Mouse (Mus musculus) T-cell, adult 2 months (primary cell): ENCODE measurements around the gene Chmp6.

ENCODE experiments used
- DNase-seq: peaks from one replicate; pipeline ENCODE4 v3.0.0; 2022; ENCODE audit warnings: low spot score

Gene Chmp6

DNA sequence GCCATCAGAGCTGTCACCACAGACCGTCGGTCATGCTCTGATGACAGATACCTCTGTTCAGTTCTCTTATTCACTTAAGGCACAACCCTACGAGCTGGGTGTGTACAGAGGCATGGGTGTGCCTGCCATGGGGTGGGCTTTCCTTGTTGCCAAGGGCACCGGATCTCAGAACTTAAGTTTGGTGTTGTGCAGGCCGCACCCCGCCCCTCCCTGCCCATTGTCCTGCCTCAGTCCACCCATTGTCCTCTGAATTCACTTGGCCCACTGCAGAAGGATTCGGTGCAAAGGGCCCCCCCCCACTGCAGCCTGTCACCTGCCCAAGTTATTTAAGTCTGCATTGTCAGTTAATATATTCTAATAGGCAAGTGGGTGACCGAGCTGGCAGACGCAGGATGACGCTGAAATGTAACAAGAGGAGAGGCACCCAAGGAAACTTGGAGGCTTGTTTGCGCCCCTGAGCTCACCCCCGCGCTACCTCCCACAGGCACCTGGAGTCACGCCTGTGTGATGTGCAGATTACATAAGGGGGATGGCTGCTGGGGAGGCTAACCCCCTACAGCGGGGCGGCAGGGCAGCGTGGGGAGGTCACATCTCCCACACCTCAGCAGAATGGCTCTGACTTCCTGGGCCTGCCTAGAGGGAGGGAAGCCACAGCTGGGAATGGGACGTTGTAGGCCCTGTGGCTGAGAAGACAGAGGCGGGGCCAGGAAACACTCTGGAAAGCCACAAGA, 24.7 kb downstream of the Chmp6 start:
- no peak for DNase-seq

DNA sequence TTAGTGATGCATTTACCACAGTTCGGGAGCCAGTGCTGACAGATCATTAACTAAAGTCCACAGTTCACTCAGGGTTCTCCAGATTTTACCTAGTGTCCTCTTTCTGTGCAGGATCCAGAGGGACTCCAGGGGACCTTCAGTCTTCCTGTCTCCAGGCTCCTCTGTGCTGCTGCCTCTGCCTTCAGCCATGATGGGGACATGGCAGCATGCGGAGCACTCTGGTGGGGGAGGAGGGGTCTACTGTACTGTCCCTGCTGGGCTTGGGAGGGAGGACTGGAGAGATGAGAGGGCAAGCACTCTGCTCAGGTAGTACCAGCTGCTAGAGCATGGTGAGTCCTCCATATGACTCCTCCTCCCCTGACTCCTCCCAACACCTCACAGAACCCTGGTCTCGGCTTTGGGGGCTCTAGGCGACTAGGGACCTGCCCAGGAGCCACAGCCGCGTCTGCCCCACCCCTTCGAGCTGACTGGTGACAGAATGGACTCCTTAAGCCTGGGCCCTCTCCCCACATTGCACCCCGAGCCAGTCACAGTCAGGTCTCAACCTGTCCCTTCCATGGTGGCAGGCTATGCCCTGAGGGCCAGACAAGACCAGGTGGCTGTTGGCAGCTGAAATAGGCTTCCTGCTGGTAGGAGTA, 26.0 kb downstream of the Chmp6 start:
- no peak for DNase-seq

DNA sequence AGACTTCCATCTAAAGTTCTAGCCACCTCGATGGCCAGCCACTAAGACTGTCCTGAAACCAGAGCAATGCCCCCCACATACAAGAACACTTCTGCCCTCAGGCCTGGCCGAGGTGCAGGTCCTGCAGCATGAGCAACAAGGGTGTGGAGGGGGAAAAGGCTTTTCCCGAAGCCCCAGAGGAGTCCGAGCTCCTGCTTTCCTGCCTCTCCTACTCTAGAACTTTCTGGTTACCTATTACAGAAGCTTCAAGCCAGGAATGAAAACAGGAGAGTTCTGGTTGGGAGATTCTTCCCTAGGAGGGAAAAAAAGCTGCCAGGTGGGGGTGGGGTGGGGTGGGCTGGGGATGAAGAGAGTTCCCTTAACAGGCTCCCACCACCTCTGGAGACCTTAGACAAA, 26.5 kb downstream of the Chmp6 start:
- DNase-seq = no peak

DNA sequence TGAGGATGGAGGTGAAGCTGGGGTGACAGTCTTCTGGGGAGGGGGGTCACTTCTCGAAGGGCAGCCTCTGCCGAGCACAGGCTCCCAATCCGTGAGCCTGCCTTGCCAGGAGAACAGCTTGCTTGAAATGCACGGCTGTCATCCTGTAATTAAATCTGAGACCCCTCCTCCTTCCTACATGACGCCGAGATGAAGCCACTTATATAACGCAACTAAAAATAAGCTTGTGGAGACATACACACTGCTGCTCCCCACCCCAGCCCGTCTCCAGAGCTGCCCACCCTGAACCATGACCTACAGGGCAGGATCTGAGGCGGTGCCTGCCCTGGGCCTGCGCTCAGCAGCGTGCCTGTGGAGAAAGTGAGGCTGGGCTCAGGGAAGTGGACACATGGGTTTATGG, 26.9 kb downstream of the Chmp6 start:
- DNase-seq = no peak

DNA sequence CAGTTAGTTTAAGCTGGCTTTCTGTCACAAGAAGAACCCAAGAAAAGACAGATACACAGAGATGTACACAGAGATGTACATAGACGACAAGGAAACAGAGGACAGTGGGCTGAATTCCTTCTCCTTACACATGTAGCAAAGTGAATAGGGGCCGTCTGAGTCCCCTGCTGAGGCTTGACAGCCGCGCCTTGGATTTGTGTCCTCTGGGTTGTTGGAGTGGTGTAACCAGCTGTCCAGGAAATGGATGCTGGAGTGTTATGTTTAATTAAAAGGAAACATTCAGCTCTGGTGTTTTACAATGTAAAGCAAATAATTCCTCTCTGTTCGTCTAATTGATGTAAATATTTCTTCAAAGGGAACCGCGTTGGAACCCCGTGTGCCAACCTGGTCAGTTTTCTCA, 28.6 kb downstream of the Chmp6 start:
- DNase-seq = no peak

DNA sequence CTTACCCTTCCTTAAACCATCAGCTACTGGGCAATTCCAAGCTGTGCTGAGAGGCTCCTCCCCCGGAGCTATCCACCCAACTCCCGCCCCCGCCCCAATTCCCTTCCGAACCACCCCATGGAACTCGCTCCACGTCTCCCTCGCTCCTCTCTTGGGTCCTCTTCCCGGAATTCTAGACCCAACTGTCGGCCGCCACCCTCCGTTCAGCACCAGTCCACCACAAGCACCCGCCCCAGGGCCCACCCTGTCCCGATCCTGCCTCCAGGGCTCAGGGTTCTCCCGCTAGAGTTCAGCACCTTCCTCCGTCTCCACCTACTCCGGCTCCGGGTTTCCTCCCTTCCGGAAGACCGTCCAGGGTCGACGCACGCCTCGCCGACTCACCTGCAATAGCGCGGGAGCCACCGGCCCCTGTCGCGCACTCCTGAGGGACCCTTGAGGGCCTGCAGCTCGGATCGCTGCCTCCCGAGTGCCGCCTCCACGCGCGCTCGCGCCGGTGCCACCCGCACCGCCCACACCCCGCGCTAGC, 29.0 kb downstream of the Chmp6 start:
- DNase-seq = no peak

DNA sequence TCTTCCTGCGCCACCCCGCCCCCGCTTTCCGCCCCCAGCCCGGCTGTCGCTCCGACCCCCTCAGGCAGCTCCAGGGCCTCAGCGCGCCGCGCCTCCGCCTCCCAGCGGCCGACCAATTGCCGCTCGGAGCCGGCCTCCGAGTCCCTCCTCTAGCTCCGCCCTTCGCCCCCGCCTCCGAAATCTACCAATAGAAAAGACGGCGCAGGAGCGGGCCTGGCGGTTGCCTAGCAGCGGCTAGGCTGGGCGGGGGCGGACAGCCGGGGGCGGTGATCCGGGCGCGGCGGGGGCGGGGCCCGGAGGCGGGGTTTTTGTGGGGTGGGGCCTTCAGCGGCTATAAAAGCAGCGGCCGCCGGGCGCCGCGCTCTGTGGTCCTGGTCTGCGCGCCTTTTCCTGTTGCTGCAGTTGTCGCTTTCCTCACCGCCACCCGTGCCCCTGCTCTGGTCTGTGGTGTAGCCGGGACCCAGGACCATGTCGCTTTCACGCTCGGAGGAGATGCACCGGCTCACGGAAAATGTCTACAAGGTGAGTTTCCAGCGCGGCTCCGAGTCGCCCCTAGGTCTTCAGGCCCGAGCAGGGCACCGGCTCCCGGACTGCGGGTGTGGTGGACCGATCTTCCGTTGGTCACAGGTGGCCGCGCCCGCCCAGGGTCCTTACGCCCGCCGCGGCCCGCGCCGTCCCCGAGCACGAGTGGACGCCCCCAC, 29.6 kb downstream of the Chmp6 start, which contains the start of gene Baiap2:
Gene Baiap2, plus strand, starts transcription at position 37 of the 701 bp plus-strand sequence.
- peak; percentile 99 for DNase-seq

DNA sequence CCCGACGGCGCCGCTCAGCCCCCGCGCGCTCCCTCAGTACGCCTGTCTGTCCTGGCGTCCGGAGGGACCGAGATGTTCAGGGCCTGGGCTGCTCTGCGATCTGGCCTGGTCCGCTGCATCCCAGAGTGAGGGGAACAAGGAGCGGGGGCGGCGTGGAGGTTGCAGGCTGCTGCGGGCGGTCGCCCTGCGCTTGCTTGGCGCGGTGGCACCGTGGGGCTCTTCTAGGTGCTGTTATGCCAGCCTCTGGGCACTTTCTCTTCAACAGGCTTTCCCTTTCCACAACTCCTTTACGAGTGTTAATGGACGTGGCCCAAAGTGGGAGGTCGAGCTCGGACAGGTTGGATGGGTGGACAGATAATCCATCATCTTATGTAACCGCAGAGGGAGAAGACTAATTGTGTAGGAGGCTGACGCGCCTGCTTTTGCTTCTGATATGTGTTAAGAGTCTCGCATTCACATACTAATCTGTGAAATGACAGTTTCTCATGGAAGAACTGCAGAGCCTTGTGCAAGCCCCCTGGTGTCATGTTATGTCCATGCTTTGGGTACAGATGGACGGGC, 30.3 kb downstream of the Chmp6 start:
- peak; percentile 32 for DNase-seq

DNA sequence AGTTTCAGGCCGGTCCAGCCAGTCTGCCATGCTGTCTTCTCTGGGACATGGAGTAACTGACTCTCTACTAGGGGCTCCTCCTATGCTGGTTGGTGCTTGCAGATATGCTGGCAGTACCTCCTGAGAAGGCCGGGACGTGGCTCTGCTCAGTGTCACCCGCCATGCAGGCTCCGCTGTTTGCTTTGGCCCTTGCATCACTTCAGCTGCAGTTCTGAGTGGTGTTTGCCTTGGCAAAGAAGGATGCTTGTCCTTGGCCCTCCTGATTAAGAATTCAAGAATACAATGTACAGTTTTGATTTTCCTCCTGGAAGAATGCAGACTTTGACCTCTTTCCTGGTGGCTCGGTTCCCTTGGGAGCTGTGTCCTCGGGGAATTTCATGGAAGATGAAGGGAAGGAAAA, 32.1 kb downstream of the Chmp6 start:
- no peak for DNase-seq

DNA sequence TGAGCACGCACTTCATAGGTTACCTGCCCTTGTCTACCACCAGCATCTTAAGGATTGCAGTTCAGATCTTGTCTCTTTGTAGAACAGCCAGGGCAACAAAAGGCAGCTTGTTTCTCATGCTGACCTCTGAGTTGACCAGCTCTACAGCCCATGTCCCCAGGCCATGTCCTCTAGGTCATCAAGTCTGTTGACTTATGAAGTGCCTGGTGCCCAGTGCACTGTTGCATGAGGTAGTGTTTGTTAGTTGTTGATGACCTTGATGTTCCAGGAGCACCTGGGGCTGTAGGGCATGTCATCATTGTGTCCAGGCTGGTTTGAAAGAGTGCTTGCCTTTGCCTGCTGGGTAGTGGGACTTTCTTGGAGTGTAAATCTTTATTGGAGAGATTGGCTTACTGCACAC, 34.2 kb downstream of the Chmp6 start:
- no peak for DNase-seq

DNA sequence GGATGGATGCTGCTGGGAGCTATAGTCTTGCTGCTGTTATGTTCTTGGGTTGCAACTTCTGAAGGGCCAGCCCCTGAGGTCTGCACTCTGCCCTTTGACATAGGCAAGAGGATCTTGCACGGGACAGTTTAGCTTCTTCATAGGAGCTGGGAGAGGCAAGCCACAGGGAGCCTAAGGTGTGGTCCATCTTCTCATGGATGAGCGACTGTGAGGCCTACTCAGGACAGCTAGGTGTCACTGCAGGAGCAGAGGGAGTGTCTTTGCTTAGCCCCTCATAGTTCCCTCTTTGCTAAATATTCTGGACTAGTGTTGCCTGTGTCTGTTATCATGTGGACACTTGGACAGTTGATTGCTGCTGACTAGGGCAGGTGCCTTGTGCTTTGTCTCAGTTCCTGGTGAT, 34.7 kb downstream of the Chmp6 start:
- no peak for DNase-seq

DNA sequence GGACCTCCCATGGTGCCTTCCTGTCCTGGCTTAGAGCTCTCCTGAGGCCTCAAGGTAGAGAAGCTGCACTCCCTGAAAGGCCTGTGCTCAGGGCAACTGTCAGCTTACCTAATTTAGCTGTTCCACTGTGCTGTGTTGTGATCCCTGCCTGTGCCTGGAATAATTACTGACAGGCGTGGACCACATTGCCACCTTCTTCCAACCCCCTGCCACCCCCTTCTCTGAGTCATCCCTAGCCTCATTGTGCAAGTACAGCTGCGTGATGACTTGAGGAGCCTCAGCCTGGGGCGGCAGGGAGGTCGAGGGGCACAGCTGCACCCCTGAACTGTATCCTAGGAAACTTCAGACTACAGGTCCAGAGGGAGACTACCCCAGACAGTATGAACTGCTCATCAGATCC, 35.1 kb downstream of the Chmp6 start:
- DNase-seq = no peak

DNA sequence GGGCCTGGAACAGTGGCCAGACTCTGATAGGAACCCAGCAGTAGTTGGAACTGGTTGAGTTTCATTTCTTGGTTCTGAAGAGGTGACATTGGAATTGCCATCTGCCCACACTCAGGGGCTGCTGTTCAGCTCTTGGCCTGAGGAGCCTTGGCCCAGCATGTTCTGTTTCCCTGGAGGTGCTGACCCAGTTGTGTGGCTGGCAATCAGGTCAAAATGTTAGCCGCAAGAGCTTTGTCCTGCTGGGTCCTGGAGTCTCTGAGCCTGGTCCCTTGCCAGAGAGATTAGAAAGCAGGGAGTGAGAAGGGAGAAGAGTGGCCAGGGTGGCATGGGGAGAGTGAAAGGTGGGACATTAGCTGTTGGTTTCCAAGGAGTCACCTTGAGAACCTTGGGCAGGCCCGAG, 35.6 kb downstream of the Chmp6 start:
- no peak for DNase-seq

DNA sequence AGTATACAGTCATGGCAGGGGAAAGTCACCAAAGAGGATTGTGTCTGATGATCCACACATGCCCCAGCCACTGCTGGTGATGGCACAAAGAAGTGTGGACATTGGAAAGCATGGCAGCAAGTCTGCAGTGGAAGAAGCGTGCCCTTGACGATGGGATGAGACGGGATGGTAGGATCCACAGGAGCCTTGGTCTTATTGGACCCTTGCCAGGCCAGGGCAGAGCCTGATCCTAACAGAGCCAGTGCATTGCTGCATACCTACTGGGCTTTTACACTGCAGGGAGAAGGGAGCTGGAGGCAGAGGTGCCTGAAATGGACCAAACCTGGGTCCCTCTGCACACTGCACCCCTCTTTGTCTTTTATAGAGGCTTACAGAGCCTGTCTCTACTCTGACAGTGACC, 37.3 kb downstream of the Chmp6 start:
- DNase-seq = no peak

DNA sequence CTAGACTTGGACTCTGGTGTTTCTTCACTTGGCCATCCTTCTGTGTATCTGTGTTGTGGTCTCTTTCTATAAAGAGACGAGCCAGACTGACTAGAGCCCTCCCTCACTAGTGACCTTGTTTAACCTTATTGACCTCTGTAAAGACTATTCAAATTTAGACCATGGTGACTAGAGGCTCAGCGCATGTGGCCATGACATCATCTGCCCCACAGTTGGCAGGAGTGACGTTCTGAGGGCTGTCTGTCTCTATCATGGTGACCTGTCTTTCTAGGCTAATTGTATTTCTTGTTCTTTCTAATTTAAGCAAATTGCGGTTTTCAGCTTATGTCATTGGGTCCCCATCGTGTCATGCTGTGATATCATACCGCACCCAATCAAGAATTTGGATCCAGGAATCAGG, 38.1 kb downstream of the Chmp6 start:
- DNase-seq = no peak

DNA sequence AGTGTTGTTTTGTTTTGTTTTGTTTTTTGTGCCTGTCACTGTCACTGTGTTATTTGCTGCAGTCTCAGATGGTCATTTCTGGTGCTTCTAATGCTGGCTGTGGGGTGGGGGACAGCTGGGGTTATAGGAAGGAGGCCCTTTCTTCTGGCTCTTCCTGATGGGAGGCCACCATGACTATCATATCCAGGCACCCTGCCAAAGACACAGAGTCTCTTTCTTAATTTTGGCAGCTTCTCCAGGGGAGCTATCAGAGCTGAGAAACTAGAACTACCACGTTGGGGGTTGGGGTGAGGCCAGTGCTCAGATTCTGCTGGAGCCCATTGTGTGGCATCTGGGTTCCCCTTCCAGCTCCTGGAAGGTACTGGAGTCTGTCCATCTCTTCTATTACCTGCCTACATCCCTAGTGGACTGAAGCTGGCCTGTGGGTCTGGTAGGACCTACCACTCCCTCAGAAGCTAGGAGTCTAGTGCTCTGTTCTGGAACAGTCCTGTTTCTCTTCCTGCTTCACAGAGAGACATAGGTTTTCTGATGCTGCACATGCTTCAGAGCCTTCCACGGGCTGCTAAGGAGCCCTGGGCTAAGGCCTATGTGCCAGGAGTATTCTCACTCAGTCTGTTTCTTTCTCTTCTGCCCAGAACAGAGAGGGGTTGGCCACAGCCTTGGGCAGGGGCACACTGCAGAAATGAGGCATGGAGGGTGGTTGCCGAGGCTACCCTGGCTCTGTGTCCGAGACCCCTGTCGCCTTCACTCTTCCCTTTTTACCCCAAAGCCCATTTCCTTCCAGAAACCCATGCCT, 39.4 kb downstream of the Chmp6 start:
- DNase-seq = no peak

DNA sequence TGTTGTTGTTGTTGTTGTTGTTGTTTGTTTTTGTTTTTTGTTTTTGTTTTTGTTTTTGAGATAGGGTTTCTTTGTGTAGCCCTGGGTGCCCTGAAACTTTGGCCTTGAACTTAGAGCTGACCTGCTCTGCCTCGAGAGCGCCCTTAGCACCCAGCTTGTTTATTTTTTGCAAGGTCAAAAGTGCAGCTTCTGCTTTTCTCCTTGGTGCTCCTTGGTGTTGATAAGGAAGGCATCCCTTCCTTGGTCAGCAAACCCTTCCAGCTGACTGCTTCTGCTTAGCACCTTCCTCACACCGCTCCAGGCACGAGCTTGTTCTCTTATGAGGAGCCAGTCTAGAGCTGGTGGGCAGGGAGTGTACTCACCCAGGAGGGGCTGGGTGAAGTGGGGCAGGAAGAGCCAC, 41.0 kb downstream of the Chmp6 start:
- no peak for DNase-seq

DNA sequence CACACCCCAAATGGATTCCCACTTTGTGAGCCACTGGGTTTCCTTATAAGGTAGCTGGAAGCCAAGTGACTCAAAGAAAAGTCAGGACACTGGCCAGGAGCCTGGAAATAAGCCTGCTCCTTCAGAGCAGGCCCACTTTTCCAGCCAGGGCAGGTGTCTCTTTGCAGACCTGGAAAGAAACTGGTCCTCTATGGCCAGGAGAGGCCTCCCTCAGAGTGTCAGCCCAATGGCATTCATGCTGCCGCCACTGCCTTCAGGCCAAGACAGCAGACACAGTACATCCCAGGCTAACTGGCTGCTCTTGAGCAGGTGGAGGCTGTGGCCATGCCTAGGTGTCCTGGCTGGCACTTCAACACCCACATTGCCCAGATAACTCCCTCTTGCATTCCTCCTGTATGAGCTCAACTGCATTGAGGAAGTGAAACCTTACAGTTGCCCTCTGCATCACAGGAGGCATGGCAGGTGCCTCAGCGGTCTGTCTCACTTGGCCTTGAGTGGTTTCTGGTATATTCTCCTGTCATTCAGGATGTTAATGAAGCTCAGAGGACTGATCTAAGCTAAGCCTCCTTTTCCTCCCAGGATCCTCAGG, 41.6 kb downstream of the Chmp6 start:
- DNase-seq = no peak

DNA sequence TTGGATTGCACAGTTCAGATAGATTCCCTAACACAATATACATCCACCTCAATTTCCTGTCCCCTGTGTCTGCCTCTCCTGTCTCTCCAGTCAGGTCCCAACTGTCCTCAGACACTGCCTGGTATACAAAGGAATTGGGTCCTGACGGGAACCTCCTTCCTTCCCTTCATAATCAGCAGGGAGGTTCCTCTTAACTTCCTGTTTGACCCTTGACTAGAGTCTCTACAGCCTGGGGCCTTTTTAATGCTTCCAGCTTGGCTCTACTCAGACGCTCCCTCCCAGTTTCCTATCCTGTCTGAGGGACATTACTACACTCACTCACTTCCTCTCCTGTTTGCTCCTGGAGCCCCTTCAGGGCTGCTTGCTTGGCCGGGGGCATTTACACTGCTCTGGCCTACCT, 42.2 kb downstream of the Chmp6 start:
- no peak for DNase-seq

DNA sequence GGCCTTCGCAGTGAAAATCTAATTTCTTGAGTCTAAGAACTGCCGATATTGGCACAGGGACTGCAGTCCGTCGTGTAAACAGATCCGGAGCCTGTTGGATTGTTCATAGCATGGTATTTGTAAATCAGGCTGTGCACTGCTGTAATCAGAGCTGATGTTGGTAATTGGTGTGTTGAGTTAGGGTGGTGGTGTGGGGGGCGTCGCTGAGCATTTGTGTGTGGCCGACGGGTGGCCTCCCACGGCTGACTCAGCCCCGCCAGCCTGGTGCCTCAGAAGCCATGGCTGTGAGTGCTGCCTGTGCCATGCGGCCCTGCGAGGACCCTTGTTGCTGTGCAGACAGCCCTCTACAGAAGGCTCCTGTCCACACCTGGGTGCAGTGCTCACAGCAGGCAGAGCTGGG, 43.3 kb downstream of the Chmp6 start:
- DNase-seq = no peak

DNA sequence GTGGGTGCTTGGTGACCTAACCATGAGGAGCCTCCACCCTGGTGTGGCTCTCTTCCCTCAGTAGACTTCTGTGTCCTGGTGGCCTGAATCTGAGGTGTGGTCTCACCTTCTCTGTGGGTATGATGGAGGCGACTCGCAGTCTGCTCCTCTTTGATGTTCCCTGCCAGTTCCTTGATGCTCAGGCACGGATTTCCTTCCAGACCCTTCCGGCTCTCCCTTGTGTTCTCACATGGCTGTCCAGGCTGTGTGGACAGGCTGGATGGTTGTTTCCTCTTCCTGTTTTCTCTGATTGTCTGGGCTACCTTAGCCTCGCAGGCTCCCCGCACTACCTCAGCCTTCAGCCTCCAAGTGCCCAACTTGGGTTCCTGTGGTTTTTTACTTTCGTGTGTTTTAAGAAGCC, 45.6 kb downstream of the Chmp6 start:
- no peak for DNase-seq

DNA sequence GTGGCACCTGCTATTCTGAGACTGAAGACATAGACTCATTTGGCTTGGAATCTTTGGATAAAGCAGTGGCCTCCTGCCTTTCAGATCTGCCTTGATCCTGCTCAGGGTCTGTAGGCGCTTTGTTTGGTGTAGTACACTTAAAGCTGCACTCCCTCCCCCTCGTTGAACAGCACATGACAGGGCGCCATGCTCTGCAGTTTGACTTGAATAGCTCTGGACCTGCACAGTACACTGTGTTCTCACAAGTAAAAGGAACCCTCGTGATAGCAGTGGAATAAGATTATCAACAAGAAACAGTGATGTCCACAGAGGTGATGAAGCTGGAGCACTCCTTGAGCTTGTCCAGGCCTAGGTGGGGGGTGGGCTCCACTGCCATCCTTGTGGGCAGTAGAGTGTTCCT, 46.5 kb downstream of the Chmp6 start:
- no peak for DNase-seq
